Mouse (Mus musculus): ENCODE data around the gene Mapk8ip1. TPM values are rescaled to one million over a fixed set of nuclear protein-coding genes. Genes with fewer than 3 reads are reported as not detected.

The Mapk8ip1 gene
- polyA plus RNA-seq, 1 experiment from 2014 or later: 19.4 TPM

- H3K4me1 ChIP-seq (replicated peaks): peaks cover 9% of the 10 kb centered on the region; the same call in 1 of the 2 replicates
- WGBS: 94% methylated on average over 6 of the region's 6 CpGs
- no peak overlapping the region for H3K4me2 ChIP-seq (replicated peaks)
- peaks cover 15% of the 10 kb centered on the region for H3K36me3 ChIP-seq
- H3K9ac ChIP-seq: no peak overlapping the region
- H3K27ac ChIP-seq: no peak overlapping the region
- no peaks in the 10 kb centered on the region for H3K9me3 ChIP-seq
- no peak for ATAC-seq
- H3K27me3 ChIP-seq (replicated peaks): no peaks in the 10 kb centered on the region
- H3K4me3 ChIP-seq (replicated peaks): no peak overlapping the region
These were observed 38.4 kb downstream of the Mapk8ip1 start for GRCm38 (mm10) chr2:92362571-92363228.

- Histone ChIP-seq H3K27ac (no peak overlapping the region), H3K4me2 (replicated peaks) (no peak overlapping the region), H3K27me3 (replicated peaks) (no peaks in the 10 kb centered on the region), H3K4me3 (replicated peaks) (no peak overlapping the region), H3K4me1 (replicated peaks) (peaks cover 5% of the 10 kb centered on the region; the same call in 1 of the 2 replicates), H3K9ac (no peak overlapping the region), H3K36me3 (peaks cover 18% of the 10 kb centered on the region), H3K9me3 (no peaks in the 10 kb centered on the region)
- 87% methylated on average over 8 of the region's 8 CpGs for WGBS
- ATAC-seq: no peak
These were observed 39.3 kb downstream of the Mapk8ip1 start for GRCm38 (mm10) chr2:92361795-92362194.

- ATAC-seq: peak; percentile 90
- WGBS: 25% methylated on average over 12 of the region's 12 CpGs
- no peaks in the 10 kb centered on the region for H3K9me3 ChIP-seq
- H3K27me3 ChIP-seq (replicated peaks): no peaks in the 10 kb centered on the region
- H3K4me3 ChIP-seq (replicated peaks): no peak overlapping the region
- peaks cover 20% of the 10 kb centered on the region for H3K36me3 ChIP-seq
- no peak overlapping the region for H3K9ac ChIP-seq
- no peak overlapping the region for H3K4me2 ChIP-seq (replicated peaks)
- no peak overlapping the region for H3K27ac ChIP-seq
- H3K4me1 ChIP-seq (replicated peaks): peaks cover 5% of the 10 kb centered on the region; the same call in 1 of the 2 replicates
These were observed 40.2 kb downstream of the Mapk8ip1 start for GRCm38 (mm10) chr2:92360893-92361292.

GRCm38 (mm10) chr2:92360186-92360823 is 40.8 kb downstream of the Mapk8ip1 start:
- Histone ChIP-seq H3K9ac (no peak overlapping the region), H3K9me3 (no peaks in the 10 kb centered on the region), H3K36me3 (peaks cover 20% of the 10 kb centered on the region), H3K4me3 (replicated peaks) (no peak overlapping the region), H3K27ac (no peak overlapping the region), H3K27me3 (replicated peaks) (no peaks in the 10 kb centered on the region), H3K4me2 (replicated peaks) (no peak overlapping the region), H3K4me1 (replicated peaks) (peaks cover 5% of the 10 kb centered on the region; the same call in 1 of the 2 replicates)
- 75% methylated on average over 25 of the region's 25 CpGs for WGBS
- ATAC-seq: peak; percentile 19; the same call in 1 of the 2 replicates

GRCm38 (mm10) chr2:92359301-92359700 is 41.8 kb downstream of the Mapk8ip1 start:
- no peak overlapping the region for H3K27ac ChIP-seq
- H3K4me1 ChIP-seq (replicated peaks): peaks cover 5% of the 10 kb centered on the region; the same call in 1 of the 2 replicates
- H3K9ac ChIP-seq: no peak overlapping the region
- no peaks in the 10 kb centered on the region for H3K9me3 ChIP-seq
- no peaks in the 10 kb centered on the region for H3K27me3 ChIP-seq (replicated peaks)
- H3K36me3 ChIP-seq: peaks cover 20% of the 10 kb centered on the region
- ATAC-seq: no peak
- H3K4me3 ChIP-seq (replicated peaks): no peak overlapping the region
- no peak overlapping the region for H3K4me2 ChIP-seq (replicated peaks)
- WGBS: 77% methylated on average over 2 of the region's 2 CpGs

- no peak for ATAC-seq
- no peak overlapping the region for H3K4me2 ChIP-seq (replicated peaks)
- no peak overlapping the region for H3K9ac ChIP-seq
- peaks cover 17% of the 10 kb centered on the region for H3K36me3 ChIP-seq
- no peak overlapping the region for H3K27ac ChIP-seq
- 57% methylated on average over 6 of the region's 6 CpGs for WGBS
- H3K4me1 ChIP-seq (replicated peaks): no peaks in the 10 kb centered on the region
- H3K27me3 ChIP-seq (replicated peaks): no peaks in the 10 kb centered on the region
- no peaks in the 10 kb centered on the region for H3K9me3 ChIP-seq
- H3K4me3 ChIP-seq (replicated peaks): no peak overlapping the region
These were observed 46.8 kb downstream of the Mapk8ip1 start for GRCm38 (mm10) chr2:92354224-92354623.

- H3K36me3 ChIP-seq: peaks cover 18% of the 10 kb centered on the region
- H3K4me2 ChIP-seq (replicated peaks): no peak overlapping the region
- no peaks in the 10 kb centered on the region for H3K4me1 ChIP-seq (replicated peaks)
- H3K27me3 ChIP-seq (replicated peaks): no peaks in the 10 kb centered on the region
- no peak overlapping the region for H3K27ac ChIP-seq
- no peaks in the 10 kb centered on the region for H3K9me3 ChIP-seq
- no peak for ATAC-seq
- no peak overlapping the region for H3K4me3 ChIP-seq (replicated peaks)
- no peak overlapping the region for H3K9ac ChIP-seq
- 82% methylated on average over 5 of the region's 5 CpGs for WGBS
These were observed 47.7 kb downstream of the Mapk8ip1 start for GRCm38 (mm10) chr2:92353402-92353801.

- Histone ChIP-seq H3K27ac (no peak overlapping the region), H3K27me3 (replicated peaks) (no peaks in the 10 kb centered on the region), H3K9me3 (no peaks in the 10 kb centered on the region), H3K4me1 (replicated peaks) (no peaks in the 10 kb centered on the region), H3K9ac (no peak overlapping the region), H3K4me3 (replicated peaks) (no peak overlapping the region), H3K4me2 (replicated peaks) (no peak overlapping the region), H3K36me3 (peaks cover 14% of the 10 kb centered on the region)
- ATAC-seq: no peak
- 43% methylated on average over 5 of the region's 5 CpGs for WGBS
These were observed 50.4 kb downstream of the Mapk8ip1 start for GRCm38 (mm10) chr2:92350686-92351085.

- Histone ChIP-seq H3K27ac (no peak overlapping the region), H3K9ac (no peak overlapping the region), H3K4me3 (replicated peaks) (no peak overlapping the region), H3K9me3 (no peaks in the 10 kb centered on the region), H3K27me3 (replicated peaks) (no peaks in the 10 kb centered on the region), H3K4me1 (replicated peaks) (no peaks in the 10 kb centered on the region), H3K4me2 (replicated peaks) (no peak overlapping the region), H3K36me3 (peaks cover 14% of the 10 kb centered on the region)
- WGBS: 56% methylated on average over 6 of the region's 6 CpGs
- ATAC-seq: no peak
These were observed 51.3 kb downstream of the Mapk8ip1 start for GRCm38 (mm10) chr2:92349589-92350425.

- no peaks in the 10 kb centered on the region for H3K4me1 ChIP-seq (replicated peaks)
- no peak for ATAC-seq
- no peaks in the 10 kb centered on the region for H3K9me3 ChIP-seq
- H3K4me3 ChIP-seq (replicated peaks): no peak overlapping the region
- WGBS: 83% methylated on average over 2 of the region's 2 CpGs
- H3K27me3 ChIP-seq (replicated peaks): no peaks in the 10 kb centered on the region
- H3K27ac ChIP-seq: no peak overlapping the region
- H3K9ac ChIP-seq: no peak overlapping the region
- peaks cover 12% of the 10 kb centered on the region for H3K36me3 ChIP-seq
- no peak overlapping the region for H3K4me2 ChIP-seq (replicated peaks)
These were observed 53.9 kb downstream of the Mapk8ip1 start for GRCm38 (mm10) chr2:92347191-92347590.

GRCm38 (mm10) chr2:92342418-92342817 is 58.6 kb downstream of the Mapk8ip1 start:
- Histone ChIP-seq H3K36me3 (0 out of 2 replicates have a peak, but pooled peaks cover under 1% of the 10 kb centered on the region), H3K27me3 (replicated peaks) (no peaks in the 10 kb centered on the region), H3K9ac (no peak overlapping the region), H3K4me2 (replicated peaks) (no peak overlapping the region), H3K27ac (no peak overlapping the region), H3K9me3 (no peaks in the 10 kb centered on the region), H3K4me1 (replicated peaks) (no peaks in the 10 kb centered on the region), H3K4me3 (replicated peaks) (no peak overlapping the region)
- ATAC-seq: no peak
